In genomic region chr4:68953131-68953551, GRCm38 (mm10) we compare ENCODE assay signal across 10 mouse cellular contexts. TPM values are rescaled to one million over a fixed set of nuclear protein-coding genes. Genes with fewer than 3 reads are reported as not detected.
A peak's percentile ranks its signal among the peaks of the same experiment; 100 is the strongest.
DNase-seq lines count a peak whose midpoint lies in the region; ATAC-seq and TF ChIP-seq lines count a peak whose summit lies in the region.
"Had no signal": no experiment of that assay in that cellular context is flagged by ENCODE, and none has a peak within 500 bp of the region (broad histone marks: within the 10 kb centered on the region; RNA-seq: fewer than 3 reads in every experiment).

No protein-coding gene starts in this region.

- H3K4me3 ChIP-seq in forebrain, postnatal 0 days (ENCODE audit: low read depth, low read length): peak overlapping the region; percentile 61
- H3K4me3 ChIP-seq in midbrain, embryonic 13.5 days (replicated peaks): peak overlapping the region; percentile 73
- H3K4me3 ChIP-seq: erythroblast, embryonic 14.5 days had no signal

- H3K27me3 ChIP-seq in forebrain, postnatal 0 days (ENCODE audit: insufficient read depth, low read length): no peaks in the 10 kb centered on the region
- no peaks in the 10 kb centered on the region; the same call in 1 of the 2 replicates for H3K27me3 ChIP-seq in midbrain, embryonic 13.5 days

- peak; percentile 13 to 24 for DNase-seq in layer of hippocampus, postnatal 10 days (ENCODE audit: low spot score in 2 of 2)
- DNase-seq in layer of hippocampus, adult 11-12 months (ENCODE audit: low spot score): no peak
- peak; percentile 69 for DNase-seq in cerebellum, adult 9-11 months
- peak; percentile 54 for DNase-seq in forebrain, postnatal 0 days
- DNase-seq in gastrocnemius, adult 8-10 months (ENCODE audit: low spot score in 2 of 2): no peak
- no peak for DNase-seq in thymus, postnatal 14 days
- DNase-seq in embryo, embryonic 10 days (ENCODE audit: low spot score): no peak

- no peak for TF ChIP-seq CTCF in forebrain, postnatal 0 days (IDR thresholded peaks at IDR 0.05; ENCODE audit: low read depth)

- ATAC-seq in forebrain, postnatal 0 days: no peak
- ATAC-seq in midbrain, embryonic 13.5 days: peak; percentile 1; the same call in 1 of the 2 replicates

- H3K9ac ChIP-seq in forebrain, postnatal 0 days: peak overlapping the region; percentile 63
- H3K9ac ChIP-seq in midbrain, embryonic 13.5 days (replicated peaks): peak overlapping the region; percentile 78

- H3K27ac ChIP-seq in forebrain, postnatal 0 days (ENCODE audit: low read depth, low read length): peak overlapping the region; percentile 17; the same call in 1 of the 2 replicates
- peak overlapping the region; percentile 77 for H3K27ac ChIP-seq in midbrain, embryonic 13.5 days

- WGBS in forebrain, postnatal 0 days: 6% methylated on average over 8 of the region's 8 CpGs
- WGBS in midbrain, embryonic 13.5 days: 10% methylated on average over 8 of the region's 8 CpGs

- no peaks in the 10 kb centered on the region for H3K36me3 ChIP-seq in forebrain, postnatal 0 days (ENCODE audit: insufficient read depth)
- H3K36me3 ChIP-seq in midbrain, embryonic 13.5 days: no peaks in the 10 kb centered on the region

- peak overlapping the region; percentile 48 for H3K4me2 ChIP-seq in forebrain, postnatal 0 days (ENCODE audit: low read depth)
- H3K4me2 ChIP-seq in midbrain, embryonic 13.5 days (replicated peaks): peak overlapping the region; percentile 79

- no peaks in the 10 kb centered on the region for H3K4me1 ChIP-seq in forebrain, postnatal 0 days (ENCODE audit: insufficient read depth)
- H3K4me1 ChIP-seq in midbrain, embryonic 13.5 days (replicated peaks): peaks cover 14% of the 10 kb centered on the region; the same call in 1 of the 2 replicates

- no peaks in the 10 kb centered on the region for H3K9me3 ChIP-seq in forebrain, postnatal 0 days (ENCODE audit: low read length)
- H3K9me3 ChIP-seq in midbrain, embryonic 13.5 days: no peaks in the 10 kb centered on the region

RNA-seq across cellular contexts. Expression of gene Brinp1, which starts 1.1 kb away (rescaled TPM):
- total RNA-seq in layer of hippocampus, postnatal 10 days (2021): 100 to 1,000 TPM; 178 to 195 TPM
- 74.6 and 88.8 TPM in 2 replicates for total RNA-seq in forebrain, postnatal 0 days (2014; rRNA removed)
- polyA plus RNA-seq in forebrain, postnatal 0 days (2015; fragmentation: Nextera tagmentation; extraction: Ambion mirVana): 38.2 and 56.4 TPM in 2 replicates
- 25.9 and 31.4 TPM in 2 replicates for polyA plus RNA-seq in midbrain, embryonic 13.5 days (2015; fragmentation: Nextera tagmentation; extraction: Ambion mirVana)
- under 1 TPM in 1 of 4 experiments, not detected in 3; 0.10 TPM for total RNA-seq in gastrocnemius, adult 8-10 months (2022)
- total RNA-seq: MEL had no signal
- polyA plus RNA-seq: erythroblast, embryonic 14.5 days had no signal

Comparison
In these comparisons a context has a peak if more than half of its experiments do, and no peak if none do; other contexts are left out.
1. DNase-seq: peak in layer of hippocampus, postnatal 10 days (2 of 2), cerebellum, adult 9-11 months (single experiment) and forebrain, postnatal 0 days (single experiment); none in layer of hippocampus, adult 11-12 months (single experiment), gastrocnemius, adult 8-10 months (0 of 2), thymus, postnatal 14 days (single experiment) and embryo, embryonic 10 days (single experiment).
2. RNA of gene Brinp1, which starts 1.1 kb away (total RNA-seq): 178 to 195 TPM in layer of hippocampus, postnatal 10 days and 74.6 to 88.8 TPM in forebrain, postnatal 0 days; 0.10 TPM in gastrocnemius, adult 8-10 months; every median in the first group is over 10 times any median in the second.